Mouse (Mus musculus) kidney, adult 2 months (tissue): ENCODE measurements around the gene 4931422A03Rik.

Experiments
- CTCF ChIP-seq: fragments of 200-500 bp; conservative IDR thresholded peaks from 2 replicates; pipeline ENCODE4 v1.5.1; 2011; ENCODE audit warnings: low read depth, mild to moderate bottlenecking, control low read depth, low read length, moderate library complexity, mixed read lengths; ENCODE audit not compliant: insufficient read depth, insufficient read length
- POLR2A ChIP-seq: fragments of 200-500 bp; IDR thresholded peaks from one replicate; pipeline ENCODE4 v1.6.1; 2011; ENCODE audit warnings: low read depth, low read length, control low read depth

GRCm38 (mm10) chr2:104034832-104035472 is 6.8 kb upstream of the 4931422A03Rik start:
- TF ChIP-seq CTCF (peak; percentile 90), POLR2A (no peak)
